Mouse (Mus musculus) MEL (cell line): ENCODE data around the gene Zbtb38. TPM values are rescaled to one million over a fixed set of nuclear protein-coding genes. Genes with fewer than 3 reads are reported as not detected.
A peak's percentile ranks its signal among the peaks of the same experiment; 100 is the strongest.
"Not testable (repeated sequence)": the region's sequence is repeated elsewhere in the genome, so short reads cannot be mapped to it uniquely, and the experiment has no call there.

ENCODE experiments used
- DNase-seq: peaks from one replicate; pipeline ENCODE4 v3.0.0; 2011; ENCODE audit warnings: low read depth, low spot score
- H3K27ac ChIP-seq: 2 replicates; pipeline ENCODE4 v1.5.1; 2012; ENCODE audit warnings: low read depth, mild to moderate bottlenecking, control low read depth, low read length, moderate library complexity; ENCODE audit not compliant: control insufficient read depth
- H3K27me3 ChIP-seq, 2 experiments: fragments of 150-350 bp in 1 of 2; sonication (generic) in 1 of 2; 2 replicates each; pipeline ENCODE4 v1.6.1; 2012; ENCODE audit warnings: low read length in 2 of 2, mild to moderate bottlenecking in 2 of 2, improper control_type of control experiment in 1 of 2, moderate library complexity in 1 of 2; ENCODE audit not compliant: insufficient read depth in 2 of 2, control insufficient read depth in 1 of 2
- H3K36me3 ChIP-seq, 2 experiments: 2 replicates each; pipeline ENCODE4 v1.6.1; 2012 to 2014; ENCODE audit warnings: low read length in 2 of 2, improper control_type of control experiment in 1 of 2, inconsistent platforms in 1 of 2, mild to moderate bottlenecking in 1 of 2; ENCODE audit not compliant: insufficient read depth in 2 of 2, control insufficient read depth in 1 of 2
- H3K4me1 ChIP-seq, 2 experiments: fragments of 150-350 bp in 1 of 2; sonication (generic) in 1 of 2; 2 replicates each; pipeline ENCODE4 v1.6.1; 2012; ENCODE audit warnings: low read length in 2 of 2, improper control_type of control experiment in 1 of 2, mild to moderate bottlenecking in 1 of 2; ENCODE audit not compliant: insufficient read depth in 2 of 2, control insufficient read depth in 1 of 2
- H3K4me3 ChIP-seq, 2 experiments: fragments of 150-350 bp in 1 of 2; sonication (generic) in 1 of 2; 2 replicates each; pipeline ENCODE4 v1.5.1; 2012; ENCODE audit warnings: low read depth in 2 of 2, low read length in 2 of 2, mild to moderate bottlenecking in 2 of 2, moderate library complexity in 2 of 2, control low read depth in 1 of 2, improper control_type of control experiment in 1 of 2; ENCODE audit not compliant: control insufficient read depth in 1 of 2, insufficient read depth in 1 of 2
- H3K79me2 ChIP-seq: 2 replicates; pipeline ENCODE4 v1.6.1; 2012; ENCODE audit warnings: mild to moderate bottlenecking, low read length, moderate library complexity; ENCODE audit not compliant: control insufficient read depth, poor library complexity, insufficient read depth
- H3K9ac ChIP-seq: 2 replicates; pipeline ENCODE4 v1.6.1; 2012; ENCODE audit warnings: low read depth, mild to moderate bottlenecking, control low read depth, low read length, moderate library complexity; ENCODE audit not compliant: control insufficient read depth, poor library complexity, severe bottlenecking
- H3K9me3 ChIP-seq: fragments of 150-350 bp; sonication (generic); replicated peaks from 2 replicates; pipeline ENCODE4 v1.6.1; 2012; ENCODE audit warnings: mild to moderate bottlenecking, low read length, improper control_type of control experiment, moderate library complexity; ENCODE audit not compliant: insufficient read depth
- CHD2 ChIP-seq: IDR thresholded peaks from 2 replicates; pipeline ENCODE4 v1.6.1; 2011; ENCODE audit warnings: low read length, improper control_type of control experiment
- ELF1 ChIP-seq: IDR thresholded peaks from 2 replicates; pipeline ENCODE4 v1.6.1; 2014; ENCODE audit warnings: low read depth, mild to moderate bottlenecking, inconsistent platforms, low read length, improper control_type of control experiment, moderate library complexity
- ETS1 ChIP-seq: IDR thresholded peaks from 2 replicates; pipeline ENCODE4 v1.6.1; 2012; ENCODE audit warnings: low read depth, mild to moderate bottlenecking, inconsistent platforms, low read length, improper control_type of control experiment, moderate library complexity
- GABPA ChIP-seq: IDR thresholded peaks from 2 replicates; pipeline ENCODE4 v1.6.1; 2012; ENCODE audit warnings: low read depth, mild to moderate bottlenecking, inconsistent platforms, low read length, improper control_type of control experiment, moderate library complexity
- KAT2A ChIP-seq: conservative IDR thresholded peaks from 2 replicates; pipeline ENCODE4 v1.6.1; 2012; ENCODE audit warnings: low read depth, low read length, improper control_type of control experiment, inconsistent platforms
- MAFK ChIP-seq: IDR thresholded peaks from 2 replicates; pipeline ENCODE4 v1.6.1; 2011; ENCODE audit warnings: low read depth, mild to moderate bottlenecking, low read length, improper control_type of control experiment, borderline replicate concordance
- MAX ChIP-seq: IDR thresholded peaks from 2 replicates; pipeline ENCODE4 v1.6.1; 2011; ENCODE audit warnings: low read length, improper control_type of control experiment
- NRF1 ChIP-seq: IDR thresholded peaks from 2 replicates; pipeline ENCODE4 v1.6.1; 2014; ENCODE audit warnings: low read depth, mild to moderate bottlenecking, inconsistent platforms, low read length, improper control_type of control experiment, moderate library complexity; ENCODE audit not compliant: poor library complexity, insufficient read depth, severe bottlenecking
- POLR2A ChIP-seq, 2 experiments: IDR thresholded peaks; 2 replicates each; pipeline ENCODE4 v1.6.1; 2011 to 2012; ENCODE audit warnings: low read length in 2 of 2, mild to moderate bottlenecking in 2 of 2, control low read depth in 1 of 2, improper control_type of control experiment in 1 of 2, low read depth in 1 of 2, moderate library complexity in 1 of 2; ENCODE audit not compliant: control insufficient read depth in 1 of 2, insufficient read depth in 1 of 2, poor library complexity in 1 of 2
- RCOR1 ChIP-seq: IDR thresholded peaks from 2 replicates; pipeline ENCODE4 v1.6.1; 2012; ENCODE audit warnings: low read depth, mild to moderate bottlenecking, inconsistent platforms, low read length, improper control_type of control experiment
- SMC3 ChIP-seq: IDR thresholded peaks from 2 replicates; pipeline ENCODE4 v1.6.1; 2011; ENCODE audit warnings: low read depth, low read length, improper control_type of control experiment
- TAL1 ChIP-seq: IDR thresholded peaks from 2 replicates; pipeline ENCODE4 v1.6.1; 2012; ENCODE audit warnings: mild to moderate bottlenecking, inconsistent platforms, low read length, moderate library complexity, mixed read lengths
- USF2 ChIP-seq, 2 experiments: IDR thresholded peaks; 2 replicates each; pipeline ENCODE4 v1.6.1; 2011 to 2012; ENCODE audit warnings: improper control_type of control experiment in 2 of 2, low read length in 2 of 2, borderline replicate concordance in 1 of 2, inconsistent platforms in 1 of 2, low read depth in 1 of 2, mild to moderate bottlenecking in 1 of 2; ENCODE audit not compliant: insufficient read depth in 1 of 2
- ZKSCAN1 ChIP-seq: IDR thresholded peaks from 2 replicates; pipeline ENCODE4 v1.6.1; 2012; ENCODE audit warnings: low read depth, mild to moderate bottlenecking, inconsistent platforms, low read length, improper control_type of control experiment, moderate library complexity
- ZNF384 ChIP-seq: IDR thresholded peaks from 2 replicates; pipeline ENCODE4 v1.6.1; 2012; ENCODE audit warnings: low read depth, mild to moderate bottlenecking, inconsistent platforms, low read length, improper control_type of control experiment
- polyA plus RNA-seq, 2 experiments: library from polyadenylated mRNA; stranded (reverse) in 1 of 2; unstranded in 1 of 2; fragments of >175 nt in 1 of 2; fragments of >200 nt in 1 of 2; gene quantifications; 2 replicates each; pipeline versions ENCODE4 v1.2.1 to v1.2.4; 2012; ENCODE audit warnings: low replicate concordance in 2 of 2, low read depth in 1 of 2; ENCODE audit not compliant: insufficient read length in 2 of 2, insufficient read depth in 1 of 2, missing spikeins in 1 of 2
- total RNA-seq: library from RNA; depleted of rRNA; stranded (reverse); fragments of 300-350 nt; gene quantifications from 2 replicates; pipeline ENCODE4 v1.2.3, GENCODE M21; 2012

Gene Zbtb38
- total and polyA plus RNA-seq, 3 experiments = 10.9 to 65.0 (median 12.2) TPM

- DNase-seq = peak; percentile 51
- no peaks in the 10 kb centered on the region for H3K79me2 ChIP-seq
- peaks cover 0 to 23% of the 10 kb centered on the region in 2 experiments; a peak in 2 of 4 replicates for H3K36me3 ChIP-seq
- no peaks in the 10 kb centered on the region for H3K27me3 ChIP-seq
- no peak for TF ChIP-seq TAL1
- TF ChIP-seq MAFK = 0 out of 2 replicates have a peak, but pooled peaks have one; percentile 38
- TF ChIP-seq, all 39 proteins: peak for 1
- H3K27ac ChIP-seq = no peak overlapping the region
- no peak overlapping the region for H3K4me3 ChIP-seq
- no peak overlapping the region for H3K9ac ChIP-seq
- no peaks in the 10 kb centered on the region for H3K9me3 ChIP-seq
- peaks cover 8 to 22% of the 10 kb centered on the region in 2 experiments; a peak in 3 of 4 replicates for H3K4me1 ChIP-seq
Measured at GRCm38 (mm10) chr9:96678611-96679010, 74.0 kb downstream of the Zbtb38 start.

GRCm38 (mm10) chr9:96677711-96678110, 74.9 kb downstream of the Zbtb38 start:
- H3K27ac ChIP-seq, H3K9ac ChIP-seq, H3K27me3 ChIP-seq, H3K4me3 ChIP-seq, H3K79me2 ChIP-seq, H3K9me3 ChIP-seq, DNase-seq: not testable (repeated sequence)
- H3K36me3 ChIP-seq = peaks cover 0 to 23% of the 10 kb centered on the region in 2 experiments; a peak in 2 of 4 replicates
- peaks cover 8 to 22% of the 10 kb centered on the region in 2 experiments; a peak in 3 of 4 replicates for H3K4me1 ChIP-seq

GRCm38 (mm10) chr9:96676671-96677070, 76.0 kb downstream of the Zbtb38 start:
- no peak for TF ChIP-seq MAFK
- no peak for TF ChIP-seq ZKSCAN1
- TF ChIP-seq MAX = no peak
- TF ChIP-seq TAL1 = no peak
- no peak for TF ChIP-seq USF2 (IDR thresholded peaks at IDR 0.05; ENCODE audit: borderline replicate concordance in 1 of 2, insufficient read depth in 1 of 2, low read depth in 1 of 2, low read length in 2 of 2)
- no peak for TF ChIP-seq KAT2A
- no peak for TF ChIP-seq ETS1
- TF ChIP-seq POLR2A (IDR thresholded peaks at IDR 0.05; ENCODE audit: control insufficient read depth in 1 of 2, insufficient read depth in 1 of 2, low read depth in 1 of 2, low read length in 2 of 2, poor library complexity in 1 of 2) = no peak
- TF ChIP-seq ELF1 = no peak
- no peak for TF ChIP-seq CHD2
- TF ChIP-seq RCOR1 = no peak
- TF ChIP-seq GABPA = no peak
- TF ChIP-seq ZNF384 = no peak
- TF ChIP-seq SMC3 = no peak
- no peak for TF ChIP-seq NRF1
- DNase-seq = no peak
- Histone ChIP-seq H3K27me3 (no peaks in the 10 kb centered on the region), H3K36me3 (peaks cover 0 to 23% of the 10 kb centered on the region in 2 experiments; a peak in 2 of 4 replicates), H3K9me3 (no peaks in the 10 kb centered on the region), H3K79me2 (no peaks in the 10 kb centered on the region), H3K9ac (no peak overlapping the region), H3K4me3 (no peak overlapping the region), H3K4me1 (peaks cover 8 to 22% of the 10 kb centered on the region in 2 experiments; a peak in 3 of 4 replicates), H3K27ac (no peak overlapping the region)
